Mouse (Mus musculus): ENCODE measurements at regions not wholly inside any gene's neighbourhood (a gene's known extent, or its start where the extent isn't known, plus 50 kb on each side); places are given as distances from the start of the nearest gene placed in this dataset.
A peak's percentile ranks its signal among the peaks of the same experiment; 100 is the strongest.

DNA sequence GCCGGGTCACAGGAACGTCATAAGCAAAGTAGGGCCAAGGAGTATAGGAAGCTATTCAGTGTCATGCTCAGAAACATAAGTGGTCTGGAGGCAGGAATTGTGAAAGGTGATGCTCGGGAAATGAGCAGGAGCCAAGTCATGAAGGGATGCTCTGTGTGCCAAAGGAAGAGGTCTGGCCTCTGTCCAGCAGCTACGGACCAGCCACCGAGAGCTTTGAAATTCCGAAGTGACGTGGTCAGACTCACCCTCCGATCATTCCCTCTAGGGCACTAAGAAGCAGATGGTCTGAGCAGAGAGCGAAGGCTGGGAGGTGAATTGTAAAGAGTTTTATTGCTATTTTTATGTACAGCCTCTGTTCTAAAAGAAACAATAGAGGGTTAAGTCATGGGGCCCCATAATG is 206.9 kb upstream of the Gm26657 start:
- Histone ChIP-seq H3K4me3 (no peak overlapping the region), H3K9ac (no peak overlapping the region), H3K36me3 (no peaks in the 10 kb centered on the region), H3K9me3 (no peaks in the 10 kb centered on the region), H3K4me2 (replicated peaks) (no peak overlapping the region), H3K4me1 (no peaks in the 10 kb centered on the region), H3K27ac (no peak overlapping the region), H3K27me3 (replicated peaks) (no peaks in the 10 kb centered on the region)
- ATAC-seq (ENCODE audit: low FRiP score, low read depth), result no peak
- 52% methylated on average over 9 of the region's 9 CpGs for WGBS

DNA sequence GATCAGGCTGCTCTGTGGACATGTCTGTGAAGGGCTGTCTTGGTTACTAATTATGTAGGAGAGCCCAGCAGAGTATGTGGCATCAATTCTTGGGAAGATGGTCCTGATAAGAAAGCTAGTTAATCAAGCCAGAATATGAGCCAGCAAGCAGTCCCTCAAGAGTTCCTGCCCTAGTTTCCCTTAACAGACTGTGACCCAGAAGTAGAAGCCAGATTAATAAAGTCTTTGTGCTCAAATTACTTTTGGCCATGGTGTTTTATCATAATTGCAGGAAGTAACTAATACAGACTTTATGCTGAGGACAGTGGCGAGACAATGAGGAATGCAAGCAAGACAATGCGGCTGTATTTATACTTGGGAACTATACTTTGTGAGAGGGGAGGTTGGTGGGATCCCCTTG is 211.3 kb upstream of the Gm26657 start:
- 84% methylated on average over 2 of the region's 2 CpGs for WGBS

DNA sequence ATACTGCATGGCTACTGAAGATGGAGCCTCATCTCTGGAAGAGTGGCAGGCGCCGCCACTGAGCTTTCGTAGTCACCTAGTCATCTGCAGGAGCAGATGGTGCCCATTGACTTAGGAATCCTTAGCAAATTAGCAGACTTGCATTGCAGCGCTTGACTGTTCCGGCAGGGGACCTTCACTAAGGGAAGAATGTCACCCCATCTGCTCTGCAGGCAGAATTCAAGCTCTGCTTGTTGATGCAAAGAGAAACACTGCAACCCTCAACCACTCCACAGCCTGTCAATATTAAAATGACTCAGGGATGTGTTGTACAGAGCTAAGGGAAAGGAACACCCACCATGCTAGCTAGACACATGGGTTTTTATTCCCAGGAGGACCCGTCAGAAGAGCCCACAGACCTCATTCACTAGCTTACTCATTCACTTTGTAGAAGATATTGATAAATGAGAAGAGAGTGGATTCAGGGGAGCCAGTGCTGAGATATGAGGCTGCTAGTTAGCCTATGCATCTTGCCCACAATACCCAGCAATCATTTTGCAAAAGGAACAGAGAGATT is 215.4 kb upstream of the Gm26657 start:
- Histone ChIP-seq H3K27ac (no peak overlapping the region), H3K27me3 (replicated peaks) (no peaks in the 10 kb centered on the region), H3K4me2 (replicated peaks) (no peak overlapping the region), H3K9me3 (no peaks in the 10 kb centered on the region), H3K36me3 (no peaks in the 10 kb centered on the region), H3K4me3 (no peak overlapping the region), H3K9ac (no peak overlapping the region), H3K4me1 (no peaks in the 10 kb centered on the region)
- WGBS, result 88% methylated on average over 6 of the region's 6 CpGs
- no peak for ATAC-seq (ENCODE audit: low FRiP score, low read depth)

More for the DNA sequence above, 211.3 kb upstream of the Gm26657 start:
- Histone ChIP-seq H3K36me3 (no peaks in the 10 kb centered on the region), H3K27me3 (replicated peaks) (no peaks in the 10 kb centered on the region), H3K9ac (no peak overlapping the region), H3K9me3 (no peaks in the 10 kb centered on the region), H3K27ac (no peak overlapping the region), H3K4me1 (no peaks in the 10 kb centered on the region), H3K4me3 (no peak overlapping the region), H3K4me2 (replicated peaks) (no peak overlapping the region)
- no peak for ATAC-seq (ENCODE audit: low FRiP score, low read depth)

DNA sequence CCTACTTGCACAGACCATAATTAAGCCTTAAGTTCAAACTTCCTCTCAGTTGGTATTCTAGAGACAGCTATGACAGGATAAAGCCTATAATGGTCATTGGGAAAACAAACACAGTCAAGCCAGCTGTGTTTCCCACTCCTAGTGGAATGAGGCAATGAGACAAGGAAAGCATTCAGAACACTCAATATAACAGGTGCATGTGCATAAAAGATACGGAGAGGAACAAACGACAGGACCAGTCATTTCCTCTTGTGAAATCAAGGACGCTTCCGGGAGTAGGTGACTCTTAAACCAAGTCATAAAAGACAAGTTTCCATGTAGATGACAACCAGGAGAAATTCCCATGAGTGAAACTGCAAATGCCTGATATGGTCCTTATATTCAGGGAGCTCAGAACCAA is 232.1 kb upstream of the Gm26657 start:
- ATAC-seq (ENCODE audit: low FRiP score, low read depth), result no peak
- Histone ChIP-seq H3K4me1 (no peaks in the 10 kb centered on the region), H3K27ac (no peak overlapping the region), H3K27me3 (replicated peaks) (no peaks in the 10 kb centered on the region), H3K4me2 (replicated peaks) (no peak overlapping the region), H3K36me3 (no peaks in the 10 kb centered on the region), H3K9me3 (no peaks in the 10 kb centered on the region), H3K9ac (no peak overlapping the region), H3K4me3 (no peak overlapping the region)
- 86% methylated on average over 4 of the region's 4 CpGs for WGBS

DNA sequence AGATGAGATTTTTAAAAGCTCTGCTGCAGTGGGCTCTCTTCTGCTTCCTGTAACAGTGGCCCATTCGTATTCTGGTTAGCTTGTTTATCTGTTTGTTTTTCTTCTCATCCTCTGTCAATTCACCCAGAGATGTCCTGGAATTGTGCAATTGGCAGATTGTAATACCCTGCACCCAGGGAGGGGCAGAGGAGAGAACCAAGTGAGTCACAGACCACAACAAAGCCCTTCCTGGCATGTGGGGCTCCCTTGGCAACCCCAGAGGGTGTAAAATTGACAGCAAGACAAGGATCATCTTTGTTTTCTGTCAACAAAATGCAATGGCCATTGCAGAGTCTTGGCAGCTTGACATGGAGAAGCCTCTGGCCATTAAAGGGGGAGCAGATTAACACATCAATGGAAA is 233.1 kb upstream of the Gm26657 start:
- Histone ChIP-seq H3K4me1 (no peaks in the 10 kb centered on the region), H3K9ac (no peak overlapping the region), H3K4me3 (no peak overlapping the region), H3K36me3 (no peaks in the 10 kb centered on the region), H3K27me3 (replicated peaks) (no peaks in the 10 kb centered on the region), H3K27ac (no peak overlapping the region), H3K9me3 (no peaks in the 10 kb centered on the region), H3K4me2 (replicated peaks) (no peak overlapping the region)
- 86% methylated on average over 1 of the region's 1 CpGs for WGBS
- ATAC-seq (ENCODE audit: low FRiP score, low read depth), result no peak

DNA sequence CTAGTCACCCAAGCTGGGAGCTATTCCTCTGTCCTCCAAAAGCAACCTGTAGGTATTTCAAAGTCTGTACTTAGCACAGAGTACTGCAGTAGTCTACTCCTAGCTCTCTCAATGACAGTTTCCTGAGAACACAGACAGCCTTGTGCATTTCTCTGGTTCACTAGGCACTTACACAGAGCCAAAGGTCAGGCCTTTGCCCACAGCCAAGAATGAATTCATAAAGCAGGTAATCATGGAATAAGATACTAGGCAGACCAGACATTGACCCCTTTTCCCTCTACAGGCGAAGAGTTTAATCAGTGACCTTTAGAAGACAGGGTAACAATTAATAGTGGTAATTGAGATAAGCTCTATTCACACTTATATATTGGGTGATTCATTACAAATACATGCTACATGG is 233.8 kb upstream of the Gm26657 start:
- Histone ChIP-seq H3K9ac (no peak overlapping the region), H3K4me3 (no peak overlapping the region), H3K4me1 (no peaks in the 10 kb centered on the region), H3K4me2 (replicated peaks) (no peak overlapping the region), H3K27me3 (replicated peaks) (no peaks in the 10 kb centered on the region), H3K36me3 (no peaks in the 10 kb centered on the region), H3K9me3 (no peaks in the 10 kb centered on the region), H3K27ac (no peak overlapping the region)
- WGBS, result 70% methylated on average over 1 of the region's 1 CpGs
- no peak for ATAC-seq (ENCODE audit: low FRiP score, low read depth)

DNA sequence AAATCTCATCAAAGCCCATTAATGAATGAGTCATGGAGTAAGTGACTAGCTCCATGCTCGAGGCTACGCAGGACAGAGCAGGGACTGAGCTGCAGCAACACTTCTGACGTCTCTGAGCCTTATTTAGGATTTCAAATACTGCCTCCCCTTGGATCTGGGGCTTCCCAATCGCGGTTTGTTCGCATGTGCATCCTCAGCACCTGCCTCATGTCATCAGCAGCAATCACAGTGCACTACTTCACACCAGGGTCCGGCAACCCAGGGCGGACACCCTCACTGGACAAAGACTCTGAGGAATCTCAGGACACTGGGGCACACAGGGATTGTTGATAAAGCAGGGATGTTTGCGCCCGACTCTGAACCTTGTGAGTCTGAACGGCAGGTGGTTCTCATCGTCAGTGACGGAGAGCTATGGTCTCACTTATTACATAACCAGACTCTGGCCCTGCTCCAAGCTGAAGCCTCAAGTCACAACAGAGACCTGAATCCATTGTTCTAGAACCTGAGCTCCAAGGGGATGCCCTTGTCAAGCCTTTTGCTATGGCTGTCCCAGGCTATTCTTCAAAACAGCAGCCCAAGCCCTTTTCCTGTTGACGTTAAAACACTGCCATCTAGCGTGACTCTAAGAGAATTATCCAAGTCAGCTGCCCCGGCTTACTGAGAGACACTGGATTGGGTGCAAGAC is 247.2 kb upstream of the Gm26657 start:
- no peaks in the 10 kb centered on the region for H3K27me3 ChIP-seq (replicated peaks)
- H3K9me3 ChIP-seq, result no peaks in the 10 kb centered on the region
- no peak overlapping the region for H3K9ac ChIP-seq
- no peak overlapping the region for H3K4me3 ChIP-seq
- H3K4me1 ChIP-seq, result no peaks in the 10 kb centered on the region; the same call in 1 of the 2 replicates
- ATAC-seq (ENCODE audit: low FRiP score, low read depth), result peak; percentile 91
- no peak overlapping the region for H3K27ac ChIP-seq
- no peak overlapping the region for H3K4me2 ChIP-seq (replicated peaks)
- 52% methylated on average over 16 of the region's 16 CpGs for WGBS
- H3K36me3 ChIP-seq, result no peaks in the 10 kb centered on the region

DNA sequence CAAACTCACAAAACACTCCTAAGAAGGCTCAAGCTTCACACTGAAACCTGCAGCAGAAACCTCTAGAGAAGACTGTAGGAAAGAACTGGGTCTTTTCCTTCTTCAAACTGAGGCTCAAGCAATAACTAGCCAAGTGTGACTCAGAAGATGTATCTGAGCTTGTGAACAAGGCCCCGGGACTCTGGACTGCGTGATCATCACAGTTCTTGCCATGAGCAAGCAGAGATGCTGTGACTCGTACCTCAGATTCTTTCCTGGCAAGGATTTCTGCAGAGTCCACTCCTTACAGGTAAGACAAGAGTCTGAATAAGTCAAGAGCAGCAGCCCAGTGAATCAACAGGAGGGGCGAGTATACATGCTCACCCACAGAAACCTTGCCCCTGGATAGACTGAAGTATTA is 250.5 kb upstream of the Gm26657 start:
- Histone ChIP-seq H3K9me3 (no peaks in the 10 kb centered on the region), H3K4me1 (no peaks in the 10 kb centered on the region; the same call in 1 of the 2 replicates), H3K36me3 (no peaks in the 10 kb centered on the region), H3K9ac (no peak overlapping the region), H3K4me3 (no peak overlapping the region), H3K4me2 (replicated peaks) (no peak overlapping the region), H3K27me3 (replicated peaks) (no peaks in the 10 kb centered on the region), H3K27ac (no peak overlapping the region)
- ATAC-seq (ENCODE audit: low FRiP score, low read depth), result no peak
- 89% methylated on average over 4 of the region's 4 CpGs for WGBS

DNA sequence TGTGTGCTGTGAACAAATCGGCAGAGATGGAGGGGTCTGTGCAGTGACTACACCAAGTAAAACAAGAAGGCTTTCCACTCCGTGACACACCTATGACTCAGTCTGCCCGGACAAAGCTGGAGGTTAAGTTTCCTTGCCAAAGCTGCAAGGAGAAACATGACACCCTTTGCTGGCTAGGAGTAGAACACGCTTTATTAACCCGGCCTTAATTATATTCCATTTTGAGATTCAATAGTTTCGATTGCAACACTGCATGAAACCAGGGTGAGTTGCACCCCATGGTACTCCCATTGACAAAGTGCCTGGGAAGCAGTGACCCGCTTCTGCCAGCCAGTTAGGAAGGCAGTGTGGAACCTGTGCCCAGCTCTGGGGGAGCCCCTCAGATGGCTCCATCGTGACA is 256.2 kb upstream of the Gm26657 start:
- H3K4me3 ChIP-seq, result no peak overlapping the region
- 88% methylated on average over 8 of the region's 8 CpGs for WGBS
- H3K27me3 ChIP-seq (replicated peaks), result no peaks in the 10 kb centered on the region
- no peak overlapping the region for H3K27ac ChIP-seq
- no peak for ATAC-seq (ENCODE audit: low FRiP score, low read depth)
- no peaks in the 10 kb centered on the region for H3K9me3 ChIP-seq
- no peaks in the 10 kb centered on the region for H3K4me1 ChIP-seq
- no peak overlapping the region for H3K9ac ChIP-seq
- H3K4me2 ChIP-seq (replicated peaks), result no peak overlapping the region
- no peaks in the 10 kb centered on the region for H3K36me3 ChIP-seq

DNA sequence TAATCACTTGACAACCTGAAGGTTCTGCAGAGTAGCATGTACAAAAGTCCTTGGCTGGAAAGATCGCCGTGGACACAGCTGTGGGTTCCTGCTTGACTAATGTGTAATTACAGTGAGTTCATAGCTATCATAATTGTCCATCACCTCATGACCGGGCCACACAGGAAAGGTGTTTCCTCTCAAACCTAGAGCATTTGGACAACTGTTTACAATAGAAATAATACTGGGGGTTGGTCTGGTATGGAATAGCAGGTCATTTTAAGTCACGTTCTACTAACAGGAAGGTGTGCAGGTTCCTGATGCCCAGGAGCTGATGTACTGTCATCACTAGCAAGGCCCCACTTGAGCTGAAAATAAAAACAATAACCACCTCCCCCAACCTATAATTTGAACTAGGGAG is 283.1 kb upstream of the Gm26657 start:
- H3K4me3 ChIP-seq, result no peak overlapping the region
- no peak overlapping the region for H3K4me2 ChIP-seq (replicated peaks)
- H3K36me3 ChIP-seq, result no peaks in the 10 kb centered on the region
- no peaks in the 10 kb centered on the region for H3K27me3 ChIP-seq (replicated peaks)
- no peak for ATAC-seq (ENCODE audit: low FRiP score, low read depth)
- H3K4me1 ChIP-seq, result no peaks in the 10 kb centered on the region
- H3K27ac ChIP-seq, result no peak overlapping the region
- no peaks in the 10 kb centered on the region for H3K9me3 ChIP-seq
- 89% methylated on average over 4 of the region's 4 CpGs for WGBS
- H3K9ac ChIP-seq, result no peak overlapping the region

DNA sequence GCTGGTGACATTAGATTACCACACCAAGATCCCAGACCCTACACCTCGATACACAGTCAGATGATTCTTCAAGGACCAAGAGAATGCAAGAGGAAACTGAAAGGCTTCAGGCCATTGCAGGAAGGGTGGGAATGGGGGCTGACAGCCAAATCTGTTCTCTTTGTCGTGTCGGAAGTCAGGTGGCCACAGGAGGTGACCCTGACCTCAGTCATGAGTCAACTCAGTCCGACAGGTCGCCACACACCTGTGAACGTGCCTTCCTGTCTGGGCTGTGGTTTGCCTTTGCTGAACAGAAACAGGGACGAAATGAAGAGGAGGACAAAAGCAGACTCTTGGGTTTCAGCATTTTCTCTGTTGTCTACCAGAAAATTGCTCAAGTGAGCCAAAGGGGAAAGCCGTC is 318.3 kb upstream of the Gm26657 start:
- no peak for ATAC-seq (ENCODE audit: low FRiP score, low read depth)
- WGBS, result 81% methylated on average over 8 of the region's 8 CpGs
- Histone ChIP-seq H3K9me3 (no peaks in the 10 kb centered on the region), H3K9ac (no peak overlapping the region), H3K4me2 (replicated peaks) (no peak overlapping the region), H3K27ac (no peak overlapping the region), H3K4me1 (no peaks in the 10 kb centered on the region), H3K27me3 (replicated peaks) (no peaks in the 10 kb centered on the region), H3K4me3 (no peak overlapping the region), H3K36me3 (no peaks in the 10 kb centered on the region)

DNA sequence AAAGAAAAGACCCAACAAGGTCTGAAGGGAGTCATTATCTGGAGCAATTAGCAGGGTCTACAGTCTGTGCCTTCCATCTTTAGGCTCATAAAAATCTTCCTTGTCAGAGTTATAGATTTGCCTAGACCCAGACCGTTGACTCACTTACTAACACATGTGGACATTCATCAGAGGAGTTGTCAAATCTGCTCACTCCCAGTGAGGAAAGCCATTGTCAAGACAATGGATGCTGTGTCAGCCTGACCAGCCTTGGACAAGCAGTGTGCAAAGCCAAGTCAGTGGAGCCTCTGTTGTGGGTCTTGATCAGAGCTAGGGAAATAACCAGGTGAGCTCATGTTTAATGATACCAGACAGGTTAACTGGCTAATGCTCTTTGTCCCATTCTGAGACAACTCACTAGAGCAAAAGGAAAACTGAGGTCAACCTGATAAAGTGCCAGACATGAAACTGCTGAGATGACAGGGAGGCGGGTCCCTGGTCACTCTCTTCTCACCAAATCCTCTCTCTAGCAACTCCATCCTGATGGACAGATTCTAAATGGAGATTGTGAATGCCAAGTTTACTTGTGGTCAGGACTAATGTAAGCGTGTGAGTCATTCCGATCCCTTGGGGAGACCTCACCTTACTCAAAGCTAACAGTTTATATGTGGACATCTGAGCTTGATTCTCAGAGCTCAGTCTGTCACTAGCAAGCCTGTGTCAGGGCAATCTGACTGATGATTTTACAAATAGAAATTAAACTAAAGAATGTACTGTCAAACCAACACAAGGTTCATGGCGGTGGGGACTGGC is 320.6 kb upstream of the Gm26657 start:
- ATAC-seq (ENCODE audit: low FRiP score, low read depth), result no peak
- Histone ChIP-seq H3K9ac (no peak overlapping the region), H3K4me3 (no peak overlapping the region), H3K4me2 (replicated peaks) (no peak overlapping the region), H3K27me3 (replicated peaks) (no peaks in the 10 kb centered on the region), H3K27ac (no peak overlapping the region), H3K36me3 (no peaks in the 10 kb centered on the region), H3K9me3 (no peaks in the 10 kb centered on the region), H3K4me1 (no peaks in the 10 kb centered on the region)
- 83% methylated on average over 5 of the region's 5 CpGs for WGBS
